Mouse (Mus musculus): ENCODE measurements around the gene Mvd. TPM values are rescaled to one million over a fixed set of nuclear protein-coding genes. Genes with fewer than 3 reads are reported as not detected.

The Mvd gene
- polyA plus RNA-seq, 1 experiment from 2014 or later, result 42.6 TPM

DNA sequence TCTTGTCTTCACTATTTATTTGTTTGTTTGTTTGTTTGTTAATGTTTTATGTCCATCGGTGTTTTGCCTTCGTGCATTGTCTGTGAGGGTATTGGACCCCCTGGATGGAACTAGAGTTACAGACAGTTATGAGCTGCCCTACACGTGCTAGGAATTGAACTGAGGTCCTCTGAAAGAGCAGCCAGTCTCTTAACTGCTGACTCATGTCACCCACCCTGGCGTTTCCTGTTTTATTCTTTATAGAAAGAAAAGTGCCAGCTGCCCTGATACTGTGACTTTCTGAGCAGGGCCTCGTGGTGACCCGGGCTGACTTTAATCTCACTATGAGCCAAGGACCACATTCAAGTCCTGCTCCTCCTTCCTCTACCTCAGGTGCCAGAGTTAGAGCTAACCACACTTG lies 27.7 kb downstream of the Mvd start:
- no peaks in the 10 kb centered on the region for H3K27me3 ChIP-seq
- H3K9me3 ChIP-seq, result no peaks in the 10 kb centered on the region
- H3K4me3 ChIP-seq (replicated peaks), result no peak overlapping the region
- no peak overlapping the region for H3K27ac ChIP-seq
- no peak overlapping the region for H3K9ac ChIP-seq
- no peak for ATAC-seq (ENCODE audit: low FRiP score)
- WGBS, result 95% methylated on average over 6 of the region's 6 CpGs
- H3K4me2 ChIP-seq, result no peak overlapping the region
- H3K4me1 ChIP-seq, result no peaks in the 10 kb centered on the region; the same call in 1 of the 2 replicates
- H3K36me3 ChIP-seq (replicated peaks), result peaks cover 85% of the 10 kb centered on the region

DNA sequence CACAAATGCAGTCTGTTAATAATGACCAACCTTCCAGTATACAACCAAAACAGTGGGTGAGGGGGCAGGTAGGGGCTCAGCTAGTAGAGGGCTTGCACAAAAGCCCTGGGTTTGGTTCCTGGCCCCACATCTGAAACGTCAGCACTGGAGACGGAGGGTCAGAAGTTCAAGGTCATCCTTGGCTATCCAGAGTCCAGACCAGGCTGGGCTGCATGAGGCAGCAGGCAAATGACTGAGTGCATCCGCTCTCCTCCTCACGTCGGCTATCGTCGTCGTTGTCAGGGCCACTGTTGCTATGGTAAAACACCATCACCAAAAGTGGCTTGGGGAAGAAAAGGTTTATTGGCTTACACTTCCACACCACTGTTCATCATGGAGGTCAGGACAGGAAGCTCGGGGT lies 28.9 kb downstream of the Mvd start:
- ATAC-seq (ENCODE audit: low FRiP score), result no peak
- 90% methylated on average over 9 of the region's 9 CpGs for WGBS
- no peak overlapping the region for H3K4me2 ChIP-seq
- no peaks in the 10 kb centered on the region for H3K4me1 ChIP-seq
- no peak overlapping the region for H3K4me3 ChIP-seq (replicated peaks)
- H3K9me3 ChIP-seq, result no peaks in the 10 kb centered on the region
- H3K27ac ChIP-seq, result no peak overlapping the region
- H3K36me3 ChIP-seq (replicated peaks), result peaks cover 98% of the 10 kb centered on the region
- no peaks in the 10 kb centered on the region for H3K27me3 ChIP-seq
- H3K9ac ChIP-seq, result no peak overlapping the region

DNA sequence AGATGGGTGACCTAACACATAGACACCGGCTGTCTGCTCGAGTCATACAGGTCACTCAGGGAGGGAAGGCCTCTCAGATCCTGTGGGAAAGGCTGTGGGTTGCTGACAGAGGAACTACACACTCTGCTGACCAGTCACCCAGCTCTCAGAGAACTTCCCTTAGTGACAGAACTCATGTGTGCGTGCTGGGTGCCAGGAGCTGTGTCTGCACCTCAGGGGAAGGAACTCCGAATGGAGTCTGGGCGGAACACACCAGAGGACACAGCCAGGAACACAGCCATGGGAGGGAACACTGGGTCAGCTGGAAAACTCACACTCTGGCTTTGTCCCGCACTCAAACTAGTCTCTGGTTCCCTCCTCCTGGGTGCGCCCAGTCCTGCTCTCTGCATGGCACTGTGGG lies 35.5 kb downstream of the Mvd start:
- no peak overlapping the region for H3K27ac ChIP-seq
- H3K4me1 ChIP-seq, result no peaks in the 10 kb centered on the region
- ATAC-seq (ENCODE audit: low FRiP score), result no peak
- no peak overlapping the region for H3K4me2 ChIP-seq
- 94% methylated on average over 7 of the region's 7 CpGs for WGBS
- no peaks in the 10 kb centered on the region for H3K9me3 ChIP-seq
- no peak overlapping the region for H3K4me3 ChIP-seq (replicated peaks)
- peaks cover 99% of the 10 kb centered on the region for H3K36me3 ChIP-seq (replicated peaks)
- no peaks in the 10 kb centered on the region for H3K27me3 ChIP-seq
- H3K9ac ChIP-seq, result no peak overlapping the region

DNA sequence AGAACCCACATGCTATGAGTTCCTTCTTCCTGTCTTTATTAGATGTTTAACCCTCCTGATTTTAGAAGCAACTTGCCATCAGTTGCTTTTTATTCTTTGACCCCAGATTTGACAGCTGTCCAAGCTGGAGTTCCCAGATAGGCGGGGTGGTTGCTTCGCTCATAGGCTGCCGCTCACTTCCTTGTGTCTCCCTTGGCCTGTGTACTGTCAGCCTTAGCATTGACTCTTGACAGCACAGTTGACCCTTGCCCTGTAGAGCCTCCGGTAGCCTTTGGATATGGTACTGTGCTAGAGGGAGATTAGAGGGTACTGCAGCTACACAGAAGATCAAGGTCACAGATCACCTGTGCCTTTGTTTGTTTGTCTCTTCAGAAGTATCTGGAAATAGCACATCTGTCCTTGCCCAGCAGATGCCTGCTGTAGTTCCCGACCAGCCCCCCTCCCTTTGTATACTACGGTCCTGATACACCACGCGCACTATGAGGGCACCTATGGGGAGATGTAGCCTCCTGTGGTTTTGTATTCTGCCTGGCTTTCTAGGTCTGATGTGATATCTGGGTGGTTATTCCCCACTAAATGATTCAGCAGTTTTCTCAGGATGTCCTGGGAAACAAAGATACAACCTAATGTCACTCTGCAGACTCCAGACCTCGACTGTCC lies 37.9 kb downstream of the Mvd start:
- H3K9ac ChIP-seq, result no peak overlapping the region
- H3K27ac ChIP-seq, result no peak overlapping the region
- WGBS, result 93% methylated on average over 9 of the region's 9 CpGs
- no peaks in the 10 kb centered on the region for H3K27me3 ChIP-seq
- no peaks in the 10 kb centered on the region for H3K4me1 ChIP-seq
- H3K36me3 ChIP-seq (replicated peaks), result peaks cover 99% of the 10 kb centered on the region
- H3K4me2 ChIP-seq, result no peak overlapping the region
- no peak for ATAC-seq (ENCODE audit: low FRiP score)
- no peak overlapping the region for H3K4me3 ChIP-seq (replicated peaks)
- H3K9me3 ChIP-seq, result no peaks in the 10 kb centered on the region

DNA sequence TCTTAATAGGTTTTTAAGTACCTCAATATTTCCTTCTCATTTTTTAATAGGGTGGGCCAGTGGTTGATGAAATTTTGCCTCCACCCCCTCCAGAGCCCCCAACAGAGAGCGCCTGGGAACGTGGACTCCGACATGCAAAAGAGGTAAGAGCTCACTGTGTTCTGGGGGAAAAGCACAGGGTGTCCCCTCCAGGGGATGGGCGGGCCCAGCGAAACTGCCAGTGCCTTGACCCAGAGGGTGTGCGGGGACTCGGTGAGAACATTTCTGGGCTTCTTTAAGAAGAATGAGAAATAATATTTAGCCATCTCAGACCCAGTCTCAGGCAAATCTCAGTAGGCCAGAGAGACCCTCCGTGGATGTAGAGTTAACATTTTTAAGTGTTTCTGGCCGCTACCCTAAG lies 45.0 kb downstream of the Mvd start:
- Histone ChIP-seq H3K4me3 (replicated peaks) (no peak overlapping the region), H3K9me3 (no peaks in the 10 kb centered on the region), H3K4me2 (no peak overlapping the region), H3K9ac (no peak overlapping the region), H3K27me3 (no peaks in the 10 kb centered on the region), H3K27ac (no peak overlapping the region), H3K4me1 (no peaks in the 10 kb centered on the region), H3K36me3 (replicated peaks) (peaks cover 89% of the 10 kb centered on the region)
- ATAC-seq (ENCODE audit: low FRiP score), result no peak
- 95% methylated on average over 9 of the region's 9 CpGs for WGBS

DNA sequence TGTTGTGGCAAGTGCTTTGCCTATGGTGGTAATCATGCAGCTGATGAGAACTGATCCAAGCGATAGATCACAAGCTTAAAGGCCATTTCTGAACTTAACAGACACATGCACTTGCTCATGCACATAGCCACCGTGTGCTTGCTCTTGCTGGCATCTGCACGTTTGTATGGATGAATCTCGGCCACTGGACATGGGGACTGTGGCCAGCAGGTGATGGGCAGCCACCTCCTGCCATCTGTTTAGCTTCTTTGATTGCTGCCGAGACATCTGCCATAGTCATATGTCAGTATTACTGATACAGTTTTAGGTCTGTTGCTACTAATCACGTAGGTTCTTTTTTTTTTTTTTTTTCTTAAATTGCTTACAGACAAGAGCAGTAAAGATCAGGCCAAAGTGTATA lies 47.9 kb downstream of the Mvd start:
- Histone ChIP-seq H3K4me3 (replicated peaks) (no peak overlapping the region), H3K9me3 (no peaks in the 10 kb centered on the region), H3K27me3 (no peaks in the 10 kb centered on the region), H3K4me1 (no peaks in the 10 kb centered on the region), H3K9ac (no peak overlapping the region), H3K4me2 (no peak overlapping the region), H3K27ac (no peak overlapping the region), H3K36me3 (replicated peaks) (peaks cover 84% of the 10 kb centered on the region)
- no peak for ATAC-seq (ENCODE audit: low FRiP score)
- 89% methylated on average over 6 of the region's 6 CpGs for WGBS

DNA sequence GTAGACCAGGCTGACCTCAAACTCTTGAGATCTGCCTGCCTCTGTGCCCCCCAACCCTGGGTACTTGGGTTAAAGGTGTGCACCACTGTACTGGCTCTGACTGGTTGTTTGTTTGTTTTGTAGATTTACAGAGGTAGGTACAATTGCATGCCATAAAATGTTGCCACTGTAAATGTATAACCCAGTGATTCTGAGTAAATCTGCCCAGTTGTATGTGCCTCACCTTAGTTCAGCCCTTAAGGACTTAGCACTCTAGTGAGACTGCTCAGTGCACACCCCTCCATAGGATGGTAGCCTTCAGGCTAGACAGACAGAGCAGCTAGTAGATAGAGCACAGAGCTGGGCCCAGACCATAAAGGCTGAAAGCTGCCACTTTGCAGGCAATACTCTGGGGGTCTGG lies 49.5 kb downstream of the Mvd start:
- Histone ChIP-seq H3K36me3 (replicated peaks) (peaks cover 83% of the 10 kb centered on the region), H3K9ac (no peak overlapping the region), H3K4me2 (no peak overlapping the region), H3K4me1 (no peaks in the 10 kb centered on the region), H3K9me3 (no peaks in the 10 kb centered on the region), H3K27me3 (no peaks in the 10 kb centered on the region), H3K27ac (no peak overlapping the region), H3K4me3 (replicated peaks) (no peak overlapping the region)
- no peak for ATAC-seq (ENCODE audit: low FRiP score)

DNA sequence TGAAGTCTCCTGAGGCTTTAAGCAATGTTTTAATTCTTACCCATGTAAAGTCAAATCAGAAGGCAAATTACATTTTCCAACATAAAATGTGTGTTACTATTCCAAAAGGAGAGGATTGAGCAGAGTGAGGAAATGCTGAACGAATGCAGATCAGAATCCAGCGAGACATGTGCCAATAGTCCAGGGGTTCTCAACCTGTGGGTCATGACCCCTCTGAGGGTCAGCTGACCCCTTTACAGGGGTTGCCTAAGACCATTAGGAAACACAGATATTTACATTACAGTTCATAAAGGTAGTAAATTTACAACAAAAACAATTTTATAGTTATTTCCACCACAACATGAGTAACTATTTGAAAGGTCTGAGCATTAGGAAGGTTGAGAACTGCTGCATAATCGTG lies 52.5 kb downstream of the Mvd start:
- peaks cover 91% of the 10 kb centered on the region for H3K36me3 ChIP-seq (replicated peaks)
- H3K4me3 ChIP-seq (replicated peaks), result no peak overlapping the region
- no peak for ATAC-seq (ENCODE audit: low FRiP score)
- no peaks in the 10 kb centered on the region for H3K9me3 ChIP-seq
- no peaks in the 10 kb centered on the region for H3K27me3 ChIP-seq
- no peak overlapping the region for H3K4me2 ChIP-seq
- 95% methylated on average over 3 of the region's 3 CpGs for WGBS
- H3K4me1 ChIP-seq, result no peaks in the 10 kb centered on the region
- H3K9ac ChIP-seq, result no peak overlapping the region
- H3K27ac ChIP-seq, result no peak overlapping the region

DNA sequence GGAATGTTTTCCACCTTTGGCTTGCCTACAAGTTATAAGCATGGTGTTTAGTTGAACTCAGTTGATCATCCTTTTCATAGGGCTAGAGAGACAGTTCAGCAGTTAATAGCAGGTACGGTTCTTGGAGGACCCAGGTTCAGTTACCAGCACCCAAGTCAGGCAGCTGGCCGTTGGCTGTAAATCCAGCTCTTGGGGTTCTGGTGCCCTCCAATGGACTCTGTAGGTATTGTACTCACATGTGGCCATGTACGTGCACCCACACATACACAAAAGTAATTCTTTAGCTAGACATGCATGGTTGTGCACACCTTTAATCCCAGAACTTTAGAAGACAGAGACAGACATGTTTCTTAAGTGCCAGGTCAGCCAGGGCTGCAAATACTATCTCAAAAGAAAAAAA lies 53.9 kb downstream of the Mvd start:
- H3K36me3 ChIP-seq (replicated peaks), result peaks cover 93% of the 10 kb centered on the region
- no peak overlapping the region for H3K9ac ChIP-seq
- no peak for ATAC-seq (ENCODE audit: low FRiP score)

More for the DNA sequence above, 53.9 kb downstream of the Mvd start:
- no peaks in the 10 kb centered on the region for H3K9me3 ChIP-seq
- WGBS, result 84% methylated on average over 3 of the region's 3 CpGs
- H3K27me3 ChIP-seq, result no peaks in the 10 kb centered on the region
- no peak overlapping the region for H3K4me3 ChIP-seq (replicated peaks)
- H3K4me1 ChIP-seq, result no peaks in the 10 kb centered on the region
- H3K4me2 ChIP-seq, result no peak overlapping the region
- H3K27ac ChIP-seq, result no peak overlapping the region

Small RNA genes lying within 50 kb of the gene (microRNA-seq; reads per million reads assigned to microRNA genes)
- not detected for gene Gm24366

Other genes with a start within 250 kb of the Mvd start
- 0.82 and 1.2 TPM in 2 replicates for gene Zfpm1, start 161.3 kb downstream of the Mvd start, polyA plus RNA-seq (2016; fragmentation: Nextera tagmentation; extraction: Ambion mirVana)
- gene Trhr2, start 82.7 kb downstream of the Mvd start, polyA plus RNA-seq (2016; fragmentation: Nextera tagmentation; extraction: Ambion mirVana), result not detected in 2 replicates
- 71.8 and 75.5 TPM in 2 replicates for gene Zc3h18, start 66.8 kb downstream of the Mvd start, polyA plus RNA-seq (2016; fragmentation: Nextera tagmentation; extraction: Ambion mirVana)
- gene Il17c, start 21.4 kb downstream of the Mvd start, polyA plus RNA-seq (2016; fragmentation: Nextera tagmentation; extraction: Ambion mirVana), result not detected in 2 replicates
- gene Cyba, start 10.5 kb downstream of the Mvd start, polyA plus RNA-seq (2016; fragmentation: Nextera tagmentation; extraction: Ambion mirVana), result 37.8 and 42.6 TPM in 2 replicates
- gene Snai3, start 17.3 kb upstream of the Mvd start, polyA plus RNA-seq (2016; fragmentation: Nextera tagmentation; extraction: Ambion mirVana), result 0.15 TPM in 1 of 2 replicates, not detected in the other
- gene Rnf166, start 32.6 kb upstream of the Mvd start, polyA plus RNA-seq (2016; fragmentation: Nextera tagmentation; extraction: Ambion mirVana), result 35.1 and 35.4 TPM in 2 replicates
- 79.6 and 83.2 TPM in 2 replicates for gene Ctu2, start 32.7 kb upstream of the Mvd start, polyA plus RNA-seq (2016; fragmentation: Nextera tagmentation; extraction: Ambion mirVana)
- 4.7 and 4.9 TPM in 2 replicates for gene Piezo1, start 107.9 kb upstream of the Mvd start, polyA plus RNA-seq (2016; fragmentation: Nextera tagmentation; extraction: Ambion mirVana)
- 43.7 and 46.0 TPM in 2 replicates for gene Cdt1, start 124.6 kb upstream of the Mvd start, polyA plus RNA-seq (2016; fragmentation: Nextera tagmentation; extraction: Ambion mirVana)
- gene Aprt, start 133.5 kb upstream of the Mvd start, polyA plus RNA-seq (2016; fragmentation: Nextera tagmentation; extraction: Ambion mirVana), result 170 and 188 TPM in 2 replicates
- gene Galns, start 168.0 kb upstream of the Mvd start, polyA plus RNA-seq (2016; fragmentation: Nextera tagmentation; extraction: Ambion mirVana), result 4.2 and 5.0 TPM in 2 replicates
- gene Trappc2l, start 168.2 kb upstream of the Mvd start, polyA plus RNA-seq (2016; fragmentation: Nextera tagmentation; extraction: Ambion mirVana), result 42.2 and 44.2 TPM in 2 replicates
- not detected in 2 replicates for gene Pabpn1l, start 179.3 kb upstream of the Mvd start, polyA plus RNA-seq (2016; fragmentation: Nextera tagmentation; extraction: Ambion mirVana)